Mouse (Mus musculus): ENCODE results near the gene Tbc1d17.

- no peak for TF ChIP-seq CTCF (IDR thresholded peaks at IDR 0.05; ENCODE audit: low read depth, low read length)
- no peak for TF ChIP-seq POLR2A (IDR thresholded peaks at IDR 0.05; ENCODE audit: extremely low read depth, insufficient read depth, low read length)
Observed at GRCm38 (mm10) chr7:44814423-44814822, 34.5 kb downstream of the Tbc1d17 start.

Measured in liver, adult 2 months (tissue).